Mouse (Mus musculus) cerebellum, adult 9-11 months (tissue): ENCODE results near the gene Cisd1.

Experiments used
- DNase-seq: peaks from one replicate; pipeline ENCODE4 v3.0.0; 2022

Cisd1 gene

GRCm38 (mm10) chr10:71326789-71327188 lies 18.0 kb downstream of the Cisd1 start:
- DNase-seq: peak; percentile 62

- DNase-seq: no peak
Measured at GRCm38 (mm10) chr10:71326123-71326522, 18.6 kb downstream of the Cisd1 start.

GRCm38 (mm10) chr10:71323669-71324068 lies 21.1 kb downstream of the Cisd1 start:
- DNase-seq: no peak

- no peak for DNase-seq
Measured at GRCm38 (mm10) chr10:71316497-71316896, 28.3 kb downstream of the Cisd1 start.

GRCm38 (mm10) chr10:71316056-71316455 lies 28.7 kb downstream of the Cisd1 start:
- no peak for DNase-seq

GRCm38 (mm10) chr10:71314596-71314995 lies 30.2 kb downstream of the Cisd1 start:
- no peak for DNase-seq

GRCm38 (mm10) chr10:71310288-71310687 lies 34.5 kb downstream of the Cisd1 start:
- DNase-seq: no peak

GRCm38 (mm10) chr10:71308199-71308598 lies 36.6 kb downstream of the Cisd1 start:
- DNase-seq: no peak

- no peak for DNase-seq
Measured at GRCm38 (mm10) chr10:71306759-71307158, 38.0 kb downstream of the Cisd1 start.

- no peak for DNase-seq
Measured at GRCm38 (mm10) chr10:71306190-71306589, 38.6 kb downstream of the Cisd1 start.

GRCm38 (mm10) chr10:71302490-71302889 lies 42.3 kb downstream of the Cisd1 start:
- no peak for DNase-seq

GRCm38 (mm10) chr10:71300161-71300560 lies 44.6 kb downstream of the Cisd1 start:
- peak; percentile 63 for DNase-seq

- no peak for DNase-seq
Measured at GRCm38 (mm10) chr10:71293245-71293644, 51.5 kb downstream of the Cisd1 start.

GRCm38 (mm10) chr10:71292254-71292653 lies 52.5 kb downstream of the Cisd1 start:
- DNase-seq: no peak

GRCm38 (mm10) chr10:71291801-71292200 lies 53.0 kb downstream of the Cisd1 start:
- DNase-seq: no peak

- DNase-seq: no peak
Measured at GRCm38 (mm10) chr10:71291179-71291661, 53.5 kb downstream of the Cisd1 start.

- peak; percentile 93 for DNase-seq
Measured at GRCm38 (mm10) chr10:71285126-71285580, 59.6 kb downstream of the Cisd1 start, which contains the start of gene Ube2d1. Gene Ube2d1, minus strand, starts transcription at chr10:71285262.

- no peak for DNase-seq
Measured at GRCm38 (mm10) chr10:71284511-71285125, 60.1 kb downstream of the Cisd1 start.

GRCm38 (mm10) chr10:71284131-71284510 lies 60.6 kb downstream of the Cisd1 start:
- DNase-seq: no peak
